14 mouse cellular contexts compared by ENCODE assay signal in genomic region chr6:118847751-118848150, GRCm38 (mm10).
A peak's percentile ranks its signal among the peaks of the same experiment; 100 is the strongest.
DNase-seq lines count a peak whose midpoint lies in the region; ATAC-seq and TF ChIP-seq lines count a peak whose summit lies in the region.
"Had no signal": no experiment of that assay in that cellular context is flagged by ENCODE, and none has a peak within 500 bp of the region (broad histone marks: within the 10 kb centered on the region; RNA-seq: fewer than 3 reads in every experiment).

No protein-coding gene starts in this region.

- no peaks in the 10 kb centered on the region for H3K27me3 ChIP-seq in heart, embryonic 12.5 days (replicated peaks)
- no peaks in the 10 kb centered on the region for H3K27me3 ChIP-seq in lung, embryonic 14.5 days (ENCODE audit: insufficient read depth, low read length)
- no peaks in the 10 kb centered on the region for H3K27me3 ChIP-seq in kidney, adult 2 months (replicated peaks; ENCODE audit: control insufficient read depth, insufficient read depth, low read length)
- H3K27me3 ChIP-seq in forebrain, embryonic 13.5 days: no peaks in the 10 kb centered on the region
- H3K27me3 ChIP-seq: embryonic facial prominence, embryonic 12.5 days; neural tube, embryonic 13.5 days had no signal

- no peaks in the 10 kb centered on the region for H3K36me3 ChIP-seq in heart, embryonic 12.5 days
- H3K36me3 ChIP-seq in lung, embryonic 14.5 days (ENCODE audit: insufficient read depth): no peaks in the 10 kb centered on the region
- no peaks in the 10 kb centered on the region for H3K36me3 ChIP-seq in kidney, adult 2 months (ENCODE audit: control insufficient read depth, insufficient read depth, low read length)
- H3K36me3 ChIP-seq in forebrain, embryonic 13.5 days (ENCODE audit: poor library complexity, severe bottlenecking): no peaks in the 10 kb centered on the region
- H3K36me3 ChIP-seq: embryonic facial prominence, embryonic 12.5 days; neural tube, embryonic 13.5 days had no signal

- peaks cover 92% of the 10 kb centered on the region for H3K4me1 ChIP-seq in heart, embryonic 12.5 days (replicated peaks)
- 0 out of 2 replicates have a peak, but pooled peaks cover 6% of the 10 kb centered on the region for H3K4me1 ChIP-seq in lung, embryonic 14.5 days (ENCODE audit: insufficient read depth)
- H3K4me1 ChIP-seq in kidney, adult 2 months (ENCODE audit: control insufficient read depth, insufficient read depth, low read length): no peaks in the 10 kb centered on the region
- peaks cover 37% of the 10 kb centered on the region for H3K4me1 ChIP-seq in forebrain, embryonic 13.5 days

- no peak for TF ChIP-seq POLR2A in kidney, adult 2 months (IDR thresholded peaks at IDR 0.05; ENCODE audit: low read depth, low read length)

- no peaks in the 10 kb centered on the region for H3K9me3 ChIP-seq in heart, embryonic 12.5 days (replicated peaks)
- no peaks in the 10 kb centered on the region for H3K9me3 ChIP-seq in lung, embryonic 14.5 days (ENCODE audit: low read depth, low read length)
- no peaks in the 10 kb centered on the region for H3K9me3 ChIP-seq in forebrain, embryonic 13.5 days (replicated peaks)
- H3K9me3 ChIP-seq: embryonic facial prominence, embryonic 12.5 days; neural tube, embryonic 13.5 days had no signal

- no peak overlapping the region for H3K4me3 ChIP-seq in heart, embryonic 12.5 days
- H3K4me3 ChIP-seq in lung, embryonic 14.5 days (ENCODE audit: low read depth, low read length): no peak overlapping the region
- H3K4me3 ChIP-seq in kidney, adult 2 months (ENCODE audit: insufficient read depth, low read depth, low read length): no peak overlapping the region
- H3K4me3 ChIP-seq in forebrain, embryonic 13.5 days: no peak overlapping the region
- H3K4me3 ChIP-seq: embryonic facial prominence, embryonic 12.5 days; neural tube, embryonic 13.5 days had no signal

- H3K9ac ChIP-seq in heart, embryonic 12.5 days: no peak overlapping the region; the same call in 1 of the 2 replicates
- H3K9ac ChIP-seq in lung, embryonic 14.5 days: no peak overlapping the region
- no peak overlapping the region; the same call in 1 of the 2 replicates for H3K9ac ChIP-seq in forebrain, embryonic 13.5 days
- H3K9ac ChIP-seq: embryonic facial prominence, embryonic 12.5 days; neural tube, embryonic 13.5 days had no signal

- H3K4me2 ChIP-seq in heart, embryonic 12.5 days: no peak overlapping the region
- H3K4me2 ChIP-seq in lung, embryonic 14.5 days: no peak overlapping the region
- H3K4me2 ChIP-seq in forebrain, embryonic 13.5 days: no peak overlapping the region
- H3K4me2 ChIP-seq: embryonic facial prominence, embryonic 12.5 days; liver, embryonic 11.5 days; neural tube, embryonic 13.5 days had no signal

- DNase-seq in heart, adult 8-10 months (ENCODE audit: low spot score): no peak
- peak; percentile 52 for DNase-seq in lung, embryonic 14.5 days
- DNase-seq in lung, postnatal 25 days (ENCODE audit: low spot score): no peak
- DNase-seq in kidney, adult 2 months: peak; percentile 56
- peak; percentile 33 to 54 for DNase-seq in kidney, postnatal 36 days
- DNase-seq: cerebellum, postnatal 36 days had no signal

- no peak for TF ChIP-seq CTCF in lung, embryonic 14.5 days (IDR thresholded peaks at IDR 0.05; ENCODE audit: low read depth)
- TF ChIP-seq CTCF in kidney, adult 2 months (conservative IDR thresholded peaks at IDR 0.05; ENCODE audit: insufficient read depth, insufficient read length, low read depth, low read length): no peak

- ATAC-seq in heart, embryonic 12.5 days (ENCODE audit: insufficient number of reproducible peaks, low FRiP score): no peak
- no peak for ATAC-seq in lung, embryonic 14.5 days (ENCODE audit: insufficient read depth)
- no peak for ATAC-seq in forebrain, embryonic 13.5 days
- no peak for ATAC-seq in granulocyte monocyte progenitor cell, adult 5-6 weeks (replicated peaks; ENCODE audit: poor library complexity, severe bottlenecking)
- ATAC-seq: inflammation-experienced regulatory T-cells, adult 6 months; midbrain, embryonic 16.5 days had no signal

- H3K27ac ChIP-seq in heart, embryonic 12.5 days (ENCODE audit: poor library complexity, severe bottlenecking): peak overlapping the region; percentile 46
- H3K27ac ChIP-seq in lung, embryonic 14.5 days (ENCODE audit: low read depth): no peak overlapping the region
- no peak overlapping the region for H3K27ac ChIP-seq in kidney, adult 2 months (ENCODE audit: insufficient read depth, low read depth, low read length)
- no peak overlapping the region for H3K27ac ChIP-seq in forebrain, embryonic 13.5 days
- H3K27ac ChIP-seq: embryonic facial prominence, embryonic 12.5 days; neural tube, embryonic 13.5 days had no signal

- WGBS in heart, embryonic 12.5 days: 66% methylated on average over 13 of the region's 13 CpGs
- 65% methylated on average over 13 of the region's 13 CpGs for WGBS in lung, embryonic 14.5 days
- 34% methylated on average over 13 of the region's 13 CpGs for WGBS in kidney, adult 2 months
- 87% methylated on average over 13 of the region's 13 CpGs for WGBS in forebrain, embryonic 13.5 days

Comparison
In these comparisons a context has a peak if more than half of its experiments do, and no peak if none do; other contexts are left out.
1. DNase-seq: peak in lung, embryonic 14.5 days (single experiment), kidney, adult 2 months (single experiment) and kidney, postnatal 36 days (2 of 2); none in heart, adult 8-10 months (single experiment) and lung, postnatal 25 days (single experiment).